ENCODE assay signal across 11 mouse cellular contexts in the genomic region with DNA sequence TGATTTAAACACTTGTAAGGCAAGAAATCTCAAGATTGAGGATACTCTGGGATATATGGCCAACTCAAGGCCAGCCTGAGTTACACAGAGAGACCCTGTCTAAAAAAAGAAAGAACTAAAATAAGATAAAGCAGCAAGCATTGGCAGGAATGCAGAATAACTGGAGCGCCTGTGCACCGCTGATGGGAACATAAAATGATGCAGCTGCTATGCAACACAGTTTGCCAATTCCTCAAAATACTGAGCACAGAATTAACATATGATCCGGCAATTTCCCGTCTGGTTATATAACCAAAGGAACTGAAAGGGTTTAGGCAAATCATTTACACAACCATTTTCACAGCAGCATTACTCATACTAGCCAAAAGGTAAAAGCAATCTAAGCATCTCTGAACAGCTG. TPM values are rescaled to one million over a fixed set of nuclear protein-coding genes. Genes with fewer than 3 reads are reported as not detected.
DNase-seq lines count a peak whose midpoint lies in the region; ATAC-seq and TF ChIP-seq lines count a peak whose summit lies in the region.
"Had no signal": no experiment of that assay in that cellular context is flagged by ENCODE, and none has a peak within 500 bp of the region (broad histone marks: within the 10 kb centered on the region; RNA-seq: fewer than 3 reads in every experiment).

No protein-coding gene starts in this region.

- no peak for TF ChIP-seq RAD21 in CH12.LX (IDR thresholded peaks at IDR 0.05; ENCODE audit: low read depth, low read length)

- dilution Hi-C loops in CH12.LX (cut with MboI; ENCODE audit: extremely low pct_ligation_motif_present, extremely low pct_unique_long_range_greater_than_20kb, low sequenced_read_pairs) = no loop called here

- peaks cover 2% of the 10 kb centered on the region; the same call in 1 of the 2 replicates for H3K36me3 ChIP-seq in heart, embryonic 11.5 days (ENCODE audit: control insufficient read depth, insufficient read depth, low read length)
- peaks cover 0 to 44% of the 10 kb centered on the region in 2 experiments for H3K36me3 ChIP-seq in CH12.LX (replicated peaks in 1 of 2; ENCODE audit: control insufficient read depth in 1 of 2, insufficient read depth in 1 of 2, low read length in 1 of 2)
- H3K36me3 ChIP-seq: embryonic facial prominence, embryonic 13.5 days; liver, embryonic 15.5 days; neural tube, embryonic 12.5 days had no signal

- no peak for ATAC-seq in heart, embryonic 11.5 days (replicated peaks; ENCODE audit: insufficient number of reproducible peaks, low FRiP score, low TSS enrichment)
- no peak for ATAC-seq in megakaryocyte progenitor cell, adult 5-6 weeks (replicated peaks; ENCODE audit: poor library complexity)

- TF ChIP-seq POLR2A in CH12.LX (IDR thresholded peaks at IDR 0.05; ENCODE audit: low read depth, low read length) = no peak

- H3K9me3 ChIP-seq in heart, embryonic 11.5 days (replicated peaks; ENCODE audit: control insufficient read depth, low read length) = no peaks in the 10 kb centered on the region
- H3K9me3 ChIP-seq in CH12.LX (replicated peaks; ENCODE audit: low read length) = no peaks in the 10 kb centered on the region
- H3K9me3 ChIP-seq: embryonic facial prominence, embryonic 13.5 days; liver, embryonic 15.5 days; neural tube, embryonic 12.5 days had no signal

- H3K4me1 ChIP-seq in heart, embryonic 11.5 days (ENCODE audit: control insufficient read depth, insufficient read depth, low read length) = peaks cover 5% of the 10 kb centered on the region
- H3K4me1 ChIP-seq in CH12.LX (ENCODE audit: control insufficient read depth in 1 of 2, insufficient read depth in 2 of 2) = peaks cover 0 to 27% of the 10 kb centered on the region in 2 experiments; a peak in 2 of 4 replicates

- in situ Hi-C loops in CH12.LX (cut with MboI; ENCODE audit: low pct_ligation_motif_present, low pct_unique_long_range_greater_than_20kb, low sequenced_read_pairs) = no loop called here

- no peak overlapping the region for H3K4me2 ChIP-seq in heart, embryonic 11.5 days
- no peak overlapping the region for H3K4me2 ChIP-seq in CH12.LX (ENCODE audit: insufficient read depth, low read depth, poor library complexity, severe bottlenecking)
- H3K4me2 ChIP-seq: embryonic facial prominence, embryonic 13.5 days; liver, embryonic 15.5 days; neural tube, embryonic 12.5 days had no signal

- H3K27ac ChIP-seq in heart, embryonic 11.5 days (ENCODE audit: low read depth, low read length) = no peak overlapping the region
- no peak overlapping the region for H3K27ac ChIP-seq in CH12.LX (ENCODE audit: insufficient read depth, low read depth)
- H3K27ac ChIP-seq: embryonic facial prominence, embryonic 13.5 days; liver, embryonic 15.5 days; neural tube, embryonic 12.5 days had no signal

- no peaks in the 10 kb centered on the region; the same call in 1 of the 2 replicates for H3K79me2 ChIP-seq in CH12.LX (replicated peaks; ENCODE audit: control insufficient read depth, extremely low read depth, insufficient read depth, poor library complexity, severe bottlenecking)

- peak; percentile 53 to 75 for DNase-seq in heart, adult 18-20 months
- DNase-seq in CH12.LX (ENCODE audit: extremely low read depth) = peak; percentile 23
- peak; percentile 42 for DNase-seq in cerebellum, adult 8-10 months
- DNase-seq in layer of hippocampus, adult 9-10 months (ENCODE audit: low spot score) = peak; percentile 77
- DNase-seq in B cell, adult 2 months = no peak
- no peak for DNase-seq in thymus, adult 18-20 months

- H3K9ac ChIP-seq in heart, embryonic 11.5 days (ENCODE audit: low read depth, low read length) = no peak overlapping the region
- no peak overlapping the region for H3K9ac ChIP-seq in CH12.LX (ENCODE audit: insufficient read depth, low read depth)
- H3K9ac ChIP-seq: embryonic facial prominence, embryonic 13.5 days; liver, embryonic 15.5 days; neural tube, embryonic 12.5 days had no signal

- TF ChIP-seq CTCF in CH12.LX (conservative IDR thresholded peaks at IDR 0.05 in 1 of 2, IDR thresholded peaks at IDR 0.05 in 1 of 2; ENCODE audit: low read depth in 2 of 2, low read length in 2 of 2) = no peak

- H3K27me3 ChIP-seq in heart, embryonic 11.5 days (ENCODE audit: control insufficient read depth, insufficient read depth, low read length) = no peaks in the 10 kb centered on the region
- H3K27me3 ChIP-seq in CH12.LX (replicated peaks) = no peaks in the 10 kb centered on the region
- H3K27me3 ChIP-seq: embryonic facial prominence, embryonic 13.5 days; liver, embryonic 15.5 days; neural tube, embryonic 12.5 days had no signal

- 70% methylated on average over 4 of the region's 4 CpGs for WGBS in heart, embryonic 11.5 days (ENCODE audit: insufficient replicate concordance)

- TF ChIP-seq EP300 in CH12.LX (IDR thresholded peaks at IDR 0.05; ENCODE audit: low read length) = no peak

- H3K4me3 ChIP-seq in heart, embryonic 11.5 days (ENCODE audit: low read depth, low read length) = no peak overlapping the region
- H3K4me3 ChIP-seq in CH12.LX (replicated peaks in 1 of 3; ENCODE audit: low read depth in 2 of 3, low read length in 2 of 3, poor library complexity in 1 of 3) = no peak overlapping the region
- H3K4me3 ChIP-seq: embryonic facial prominence, embryonic 13.5 days; liver, embryonic 15.5 days; neural tube, embryonic 12.5 days had no signal

TF ChIP-seq in CH12.LX, 34 proteins besides CTCF, POLR2A, EP300 and RAD21:
- no peak for TF ChIP-seq CHD2 (IDR thresholded peaks at IDR 0.05; ENCODE audit: low read length)
- peak; percentile 26; the same call in 1 of the 2 replicates for TF ChIP-seq IRF4 (IDR thresholded peaks at IDR 0.05; ENCODE audit: low read depth, low read length)
- TF ChIP-seq GABPA (IDR thresholded peaks at IDR 0.05; ENCODE audit: insufficient replicate concordance, low read depth, low read length) = no peak
- no peak for TF ChIP-seq MEF2A (IDR thresholded peaks at IDR 0.05; ENCODE audit: borderline replicate concordance, low read depth, low read length)
- no peak for TF ChIP-seq CHD1 (IDR thresholded peaks at IDR 0.05; ENCODE audit: low read depth, low read length)
- TF ChIP-seq KAT2A (IDR thresholded peaks at IDR 0.05; ENCODE audit: insufficient replicate concordance, low read length) = no peak

RNA-seq across cellular contexts. Expression of a gene that starts 30.0 kb away (rescaled TPM):
- total RNA-seq in heart, adult 18-20 months (2021) = 10 to 100 TPM; 81.2 to 83.4 TPM
- 23.0 and 24.3 TPM in 2 replicates for polyA plus RNA-seq in heart, embryonic 11.5 days (2014; fragmentation: Nextera tagmentation; extraction: Ambion mirVana)
- 5.4 and 7.1 TPM in 2 replicates for total RNA-seq in CH12.LX (2012; rRNA removed)
- total RNA-seq in CH12.LX (2014; rRNA removed) = 2.1 and 2.8 TPM in 2 replicates
- polyA plus RNA-seq in CH12.LX (2012; ENCODE audit: insufficient read length, low read depth) = 18.8 and 21.0 TPM in 2 replicates
- 30.1 and 30.6 TPM in 2 replicates for total RNA-seq in megakaryocyte progenitor cell, adult 5-6 weeks (2015)
- 6.0 and 11.0 TPM in 2 replicates for total RNA-seq in megakaryocyte progenitor cell, adult 5-6 weeks (2017)

Comparison
In these comparisons a context has a peak if more than half of its experiments do, and no peak if none do; other contexts are left out.
1. DNase-seq: peak in heart, adult 18-20 months (2 of 2), CH12.LX (single experiment), cerebellum, adult 8-10 months (single experiment) and layer of hippocampus, adult 9-10 months (single experiment); none in B cell, adult 2 months (0 of 2) and thymus, adult 18-20 months (0 of 2).